Mouse (Mus musculus): Measurements from ENCODE around the gene Lpin3. TPM values are rescaled to one million over a fixed set of nuclear protein-coding genes. Genes with fewer than 3 reads are reported as not detected.

The Lpin3 gene
- total and polyA plus RNA-seq, 3 experiments = 1.1 TPM; not detected in 2

- dilution Hi-C loops (cut with MboI; ENCODE audit: extremely low pct_ligation_motif_present, extremely low pct_unique_long_range_greater_than_20kb, low sequenced_read_pairs) = no loop called here
- peaks cover 0 to 6% of the 10 kb centered on the region in 2 experiments; a peak in 1 of 4 replicates for H3K4me1 ChIP-seq (ENCODE audit: control insufficient read depth in 1 of 2, insufficient read depth in 2 of 2)
- no peaks in the 10 kb centered on the region; the same call in 1 of the 2 replicates for H3K79me2 ChIP-seq (replicated peaks; ENCODE audit: control insufficient read depth, extremely low read depth, insufficient read depth, poor library complexity, severe bottlenecking)
- no peak overlapping the region for H3K4me3 ChIP-seq (replicated peaks in 1 of 3; ENCODE audit: low read depth in 2 of 3, low read length in 2 of 3, poor library complexity in 1 of 3)
- no peaks in the 10 kb centered on the region for H3K9me3 ChIP-seq (replicated peaks; ENCODE audit: low read length)
- H3K9ac ChIP-seq (ENCODE audit: insufficient read depth, low read depth) = no peak overlapping the region
- TF ChIP-seq E2F4 (IDR thresholded peaks at IDR 0.05; ENCODE audit: insufficient replicate concordance, low read depth, low read length) (no peak), SMC3 (IDR thresholded peaks at IDR 0.05; ENCODE audit: low read depth, low read length) (no peak), PAX5 (IDR thresholded peaks at IDR 0.05; ENCODE audit: low read length) (no peak), USF1 (IDR thresholded peaks at IDR 0.05; ENCODE audit: low read depth, low read length) (no peak), TCF12 (IDR thresholded peaks at IDR 0.05; ENCODE audit: low read depth, low read length) (no peak), NRF1 (IDR thresholded peaks at IDR 0.05; ENCODE audit: low read depth, low read length) (no peak), MYC (IDR thresholded peaks at IDR 0.05; ENCODE audit: low read depth, low read length) (no peak), ZNF384 (IDR thresholded peaks at IDR 0.05; ENCODE audit: low read depth, low read length) (no peak), KAT2A (IDR thresholded peaks at IDR 0.05; ENCODE audit: insufficient replicate concordance, low read length) (no peak), CHD2 (IDR thresholded peaks at IDR 0.05; ENCODE audit: low read length) (no peak)
- no peak overlapping the region for H3K27ac ChIP-seq (ENCODE audit: insufficient read depth, low read depth)
- no peaks in the 10 kb centered on the region for H3K27me3 ChIP-seq (replicated peaks)
- no peak for DNase-seq (ENCODE audit: extremely low read depth)
- H3K4me2 ChIP-seq (ENCODE audit: insufficient read depth, low read depth, poor library complexity, severe bottlenecking) = no peak overlapping the region
- H3K36me3 ChIP-seq (replicated peaks in 1 of 2; ENCODE audit: control insufficient read depth in 1 of 2, insufficient read depth in 1 of 2, low read length in 1 of 2) = no peaks in the 10 kb centered on the region
- in situ Hi-C loops (cut with MboI; ENCODE audit: low pct_ligation_motif_present, low pct_unique_long_range_greater_than_20kb, low sequenced_read_pairs) = no loop called here
These were observed 16.4 kb upstream of the Lpin3 start for GRCm38 (mm10) chr2:160864112-160864511.

- H3K4me3 ChIP-seq (replicated peaks in 1 of 3; ENCODE audit: low read depth in 2 of 3, low read length in 2 of 3, poor library complexity in 1 of 3) = no peak overlapping the region
- TF ChIP-seq SMC3 (IDR thresholded peaks at IDR 0.05; ENCODE audit: low read depth, low read length) = no peak
- no peak for TF ChIP-seq JUND (conservative IDR thresholded peaks at IDR 0.05; ENCODE audit: low read depth, low read length)
- no peak for TF ChIP-seq MEF2A (IDR thresholded peaks at IDR 0.05; ENCODE audit: borderline replicate concordance, low read depth, low read length)
- no peak for TF ChIP-seq JUN (IDR thresholded peaks at IDR 0.05; ENCODE audit: insufficient read depth, low read depth, low read length)
- TF ChIP-seq ZMIZ1 (IDR thresholded peaks at IDR 0.05; ENCODE audit: low read depth, low read length) = no peak
- TF ChIP-seq TBP (conservative IDR thresholded peaks at IDR 0.05; ENCODE audit: low read depth, low read length) = no peak
- no peak for TF ChIP-seq RAD21 (IDR thresholded peaks at IDR 0.05; ENCODE audit: low read depth, low read length)
- TF ChIP-seq ZC3H11A (IDR thresholded peaks at IDR 0.05; ENCODE audit: low read depth, low read length) = no peak
- no peak for TF ChIP-seq BHLHE40 (IDR thresholded peaks at IDR 0.05; ENCODE audit: low read depth, low read length)
- TF ChIP-seq UBTF (IDR thresholded peaks at IDR 0.05; ENCODE audit: low read depth, low read length) = no peak
- no peak for TF ChIP-seq MYC (IDR thresholded peaks at IDR 0.05; ENCODE audit: low read depth, low read length)
- TF ChIP-seq PAX5 (IDR thresholded peaks at IDR 0.05; ENCODE audit: low read length) = no peak
- no peak for TF ChIP-seq RCOR1 (conservative IDR thresholded peaks at IDR 0.05; ENCODE audit: low read depth, low read length)
- no peak overlapping the region for H3K9ac ChIP-seq (ENCODE audit: insufficient read depth, low read depth)
- H3K4me2 ChIP-seq (ENCODE audit: insufficient read depth, low read depth, poor library complexity, severe bottlenecking) = no peak overlapping the region
- no peaks in the 10 kb centered on the region for H3K9me3 ChIP-seq (replicated peaks; ENCODE audit: low read length)
- H3K36me3 ChIP-seq (replicated peaks in 1 of 2; ENCODE audit: control insufficient read depth in 1 of 2, insufficient read depth in 1 of 2, low read length in 1 of 2) = no peaks in the 10 kb centered on the region
- in situ Hi-C loops (cut with MboI; ENCODE audit: low pct_ligation_motif_present, low pct_unique_long_range_greater_than_20kb, low sequenced_read_pairs) (no loop called here), dilution Hi-C loops (cut with MboI; ENCODE audit: extremely low pct_ligation_motif_present, extremely low pct_unique_long_range_greater_than_20kb, low sequenced_read_pairs) (no loop called here)
- DNase-seq (ENCODE audit: extremely low read depth) = no peak
- H3K27ac ChIP-seq (ENCODE audit: insufficient read depth, low read depth) = no peak overlapping the region
- H3K79me2 ChIP-seq (replicated peaks; ENCODE audit: control insufficient read depth, extremely low read depth, insufficient read depth, poor library complexity, severe bottlenecking) = no peaks in the 10 kb centered on the region; the same call in 1 of the 2 replicates
- peaks cover 0 to 6% of the 10 kb centered on the region in 2 experiments; a peak in 1 of 4 replicates for H3K4me1 ChIP-seq (ENCODE audit: control insufficient read depth in 1 of 2, insufficient read depth in 2 of 2)
- no peaks in the 10 kb centered on the region for H3K27me3 ChIP-seq (replicated peaks)
These were observed 15.2 kb upstream of the Lpin3 start for GRCm38 (mm10) chr2:160865266-160865665.

Data from CH12.LX (cell line).